Mouse (Mus musculus) granulocyte monocyte progenitor cell, adult 5-6 weeks (primary cell): ENCODE measurements around the gene Atp8b4. TPM values are rescaled to one million over a fixed set of nuclear protein-coding genes. Genes with fewer than 3 reads are reported as not detected.
A peak's percentile ranks its signal among the peaks of the same experiment; 100 is the strongest.
"Not testable (repeated sequence)": the region's sequence is repeated elsewhere in the genome, so short reads cannot be mapped to it uniquely, and the experiment has no call there.

ENCODE experiments used
- ATAC-seq: replicated peaks from 2 replicates; pipeline ENCODE4 v1.8.0; 2016; ENCODE audit warnings: mild to moderate bottlenecking, moderate TSS enrichment, inconsistent platforms; ENCODE audit not compliant: poor library complexity, severe bottlenecking
- total RNA-seq, 2 experiments: library from RNA; stranded (forward) in 1 of 2; stranded (reverse) in 1 of 2; fragments of 200-712, 200-1000 nt in 1 of 2; fragments of >200 nt in 1 of 2; fragmentation: Nextera tagmentation in 1 of 2; gene quantifications; 2 replicates each; pipeline ENCODE4 v1.2.3; 2014 to 2017

Atp8b4 gene
- total RNA-seq (2014; fragmentation: Nextera tagmentation): 230 and 261 TPM in 2 replicates
- 411 and 415 TPM in 2 replicates for total RNA-seq (2017)

- ATAC-seq: peak; percentile 21
Measured at GRCm38 (mm10) chr2:126500521-126500920, at the start of gene Atp8b4. TSS of gene Atp8b4 (minus strand) at chr2:126500674.

DNA sequence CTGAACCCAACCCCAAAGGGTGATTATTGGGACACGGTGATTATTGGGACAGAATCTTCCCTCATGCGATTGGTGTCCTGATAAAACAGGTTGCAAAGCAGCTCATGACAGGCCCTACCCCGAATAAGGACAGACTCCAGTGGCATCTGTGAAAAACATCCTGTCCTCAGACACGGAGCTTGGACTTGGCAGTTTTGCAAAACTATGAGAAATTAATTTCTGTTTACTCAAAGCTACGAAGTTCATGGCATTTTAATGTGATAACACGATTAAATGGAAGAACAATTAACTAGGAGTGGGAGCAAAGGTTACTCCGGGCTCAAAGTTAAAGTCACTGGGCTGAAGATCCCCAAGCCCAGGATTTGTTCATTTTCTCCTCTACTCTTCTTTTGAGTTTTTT is 49.2 kb upstream of the Atp8b4 start:
- no peak for ATAC-seq

DNA sequence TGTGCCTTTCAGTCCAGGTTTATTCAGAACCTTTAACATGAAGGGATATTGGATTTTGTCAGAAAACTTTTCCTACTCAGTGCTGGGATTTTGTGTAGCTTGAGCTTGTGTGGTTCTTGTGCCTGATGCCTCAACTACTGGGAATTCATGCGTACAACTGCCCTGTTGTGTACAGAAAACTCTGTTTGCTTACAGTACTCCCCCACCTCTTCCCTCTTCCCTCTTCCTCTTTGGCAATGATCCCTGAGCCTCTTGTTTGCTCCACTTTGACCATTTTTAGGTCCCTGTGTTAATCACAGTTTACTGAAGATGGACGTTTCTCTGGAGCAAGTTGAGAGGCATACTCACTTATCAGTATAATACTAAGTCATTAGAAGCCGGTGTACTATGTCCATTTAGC is 45.9 kb upstream of the Atp8b4 start:
- ATAC-seq: no peak

GRCm38 (mm10) chr2:126545297-126545696 is 44.8 kb upstream of the Atp8b4 start:
- ATAC-seq: no peak

DNA sequence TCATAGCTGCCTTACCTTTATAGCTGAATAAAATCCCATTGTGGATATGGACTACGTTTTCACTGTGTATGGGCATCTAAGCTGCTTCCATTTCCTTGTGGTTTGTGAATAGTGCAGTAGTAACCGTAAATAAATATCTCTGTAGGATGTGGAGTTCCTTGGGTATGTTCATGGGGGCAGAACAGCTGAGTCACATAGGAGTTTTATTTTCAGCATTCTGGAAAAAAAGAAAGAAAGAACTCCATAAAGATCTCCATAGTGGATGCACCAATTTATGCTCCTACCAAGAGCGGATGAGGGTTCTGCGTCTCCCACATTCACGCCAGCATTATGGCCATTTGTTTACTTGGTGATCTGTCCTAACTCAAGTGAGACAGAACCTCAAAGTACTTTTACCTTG is 41.7 kb upstream of the Atp8b4 start:
- no peak for ATAC-seq

DNA sequence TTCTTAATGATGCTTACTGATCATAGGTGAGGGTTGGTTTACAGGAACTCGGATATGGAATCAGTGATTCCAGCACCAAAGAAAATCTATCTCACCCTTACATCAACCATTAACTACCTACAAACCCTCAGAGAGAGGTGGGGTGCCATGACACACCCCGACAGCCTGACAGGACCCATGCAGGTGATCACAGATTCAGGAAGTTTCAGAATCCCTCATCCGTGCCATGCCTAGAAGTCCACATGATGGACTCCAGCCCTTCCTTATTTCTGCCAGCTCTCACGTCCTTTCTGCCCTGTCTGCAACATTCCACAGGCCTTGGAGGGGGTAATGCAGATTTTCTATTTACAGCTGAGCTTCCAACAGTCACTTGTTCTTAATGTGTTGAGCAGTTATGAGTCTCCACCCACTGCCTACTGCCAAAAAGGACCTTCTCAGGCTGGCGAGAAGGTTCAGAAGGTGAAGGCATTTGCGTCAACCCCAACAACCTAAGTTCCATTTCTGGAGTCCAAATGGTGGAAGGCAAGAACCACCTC is 40.0 kb upstream of the Atp8b4 start:
- ATAC-seq: no peak

- no peak for ATAC-seq
Measured at GRCm38 (mm10) chr2:126537654-126538053, 37.2 kb upstream of the Atp8b4 start.

- peak; percentile 81 for ATAC-seq
Measured at GRCm38 (mm10) chr2:126530581-126530980, 30.1 kb upstream of the Atp8b4 start.

DNA sequence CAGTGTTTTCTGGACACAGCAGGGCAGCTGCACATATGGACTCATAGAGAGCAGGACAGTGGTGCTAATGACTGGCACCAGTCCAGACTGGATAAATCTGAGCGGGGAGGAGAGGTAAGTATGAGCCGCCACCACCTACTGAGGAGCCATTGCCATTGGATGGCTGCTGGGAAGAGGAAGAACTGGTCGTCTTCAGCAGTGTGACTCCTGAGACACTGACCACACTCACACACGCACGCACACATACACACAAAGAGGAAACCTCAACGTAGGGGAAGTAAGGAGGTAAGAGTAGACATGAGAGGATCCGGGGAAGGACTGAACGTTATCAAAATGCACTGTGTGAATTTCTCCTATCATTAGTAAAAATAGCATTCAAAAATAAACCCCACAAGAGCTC is 27.0 kb upstream of the Atp8b4 start:
- peak; percentile 86 for ATAC-seq

DNA sequence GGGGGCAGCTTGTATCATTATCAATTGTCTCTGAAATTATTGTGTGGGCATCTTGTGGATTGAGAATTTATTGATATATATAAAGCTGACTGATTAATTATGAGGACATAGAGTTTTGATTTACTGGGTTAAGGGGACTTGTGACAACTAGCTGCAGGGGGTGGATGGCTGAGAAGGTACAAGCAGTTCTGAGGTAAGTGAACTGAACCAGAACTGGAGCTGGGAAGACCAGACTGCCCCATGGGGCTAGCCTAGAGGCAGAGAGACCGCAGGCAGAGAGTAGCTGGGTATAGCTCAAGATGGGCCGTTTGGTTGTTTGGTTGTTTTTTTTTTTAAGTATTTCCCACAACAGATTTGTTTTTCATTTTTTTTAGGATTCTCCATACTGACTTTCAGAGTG is 23.8 kb upstream of the Atp8b4 start:
- ATAC-seq: no peak

- not testable (repeated sequence) for ATAC-seq
Measured at GRCm38 (mm10) chr2:126523101-126523745, 22.7 kb upstream of the Atp8b4 start.

DNA sequence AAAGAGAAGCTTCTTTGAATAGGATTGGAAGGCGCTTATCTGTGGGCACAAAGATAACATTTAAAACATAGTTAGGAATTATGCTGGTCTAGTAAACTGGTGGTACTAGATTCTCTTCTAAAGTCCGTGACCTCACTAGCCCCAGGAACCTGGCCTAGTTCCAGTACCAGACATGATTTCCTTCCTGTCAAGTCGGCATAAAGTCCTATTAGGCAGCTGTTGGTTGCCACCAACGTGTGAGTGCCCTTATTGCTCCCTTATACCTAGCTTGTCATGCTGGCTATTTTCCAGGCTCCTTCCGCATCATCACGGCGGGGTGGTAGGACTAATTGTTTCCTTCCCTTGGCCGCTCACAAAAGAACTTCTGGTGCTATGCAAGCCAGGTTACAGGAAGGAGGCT is 21.6 kb upstream of the Atp8b4 start:
- ATAC-seq: no peak

DNA sequence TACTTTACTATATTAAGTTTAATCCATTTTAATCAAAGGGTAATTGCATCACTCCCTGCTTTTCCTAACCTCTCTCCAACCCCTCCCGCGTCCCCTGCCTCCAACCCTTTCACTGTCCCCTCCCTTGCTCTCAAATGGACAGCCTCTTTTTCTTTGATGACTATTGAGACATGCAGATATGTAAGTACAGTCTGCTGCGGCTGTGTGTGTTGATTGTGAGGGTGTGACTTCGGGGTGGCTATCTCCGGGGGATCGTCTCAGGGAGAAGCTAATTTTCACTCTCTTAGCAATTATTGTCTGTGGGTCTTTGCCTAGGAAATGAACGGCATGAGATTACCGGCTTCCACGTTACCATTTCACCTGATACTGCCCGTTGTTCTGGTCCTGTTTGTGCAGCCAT is 21.0 kb upstream of the Atp8b4 start:
- ATAC-seq: no peak

DNA sequence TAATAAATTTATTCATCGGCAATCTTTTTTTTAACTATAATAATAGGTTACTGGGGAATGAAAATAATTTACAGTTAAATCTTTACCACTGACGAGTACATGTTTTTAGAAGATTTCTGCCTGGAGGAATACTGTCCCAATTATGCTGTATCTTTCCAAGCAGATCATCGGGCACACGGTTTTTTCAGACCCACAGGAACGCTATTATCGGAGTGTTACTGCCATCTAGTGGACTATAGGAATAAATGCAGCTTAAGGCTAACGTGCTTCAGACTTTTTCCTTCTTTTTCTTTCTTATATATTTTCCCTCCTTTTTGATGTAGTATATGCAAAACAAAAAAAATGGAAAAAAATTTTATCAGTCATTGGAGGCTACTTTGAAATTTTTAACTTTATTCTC is 20.4 kb upstream of the Atp8b4 start:
- peak; percentile 72 for ATAC-seq

- ATAC-seq: peak; percentile 83
Measured at GRCm38 (mm10) chr2:126519872-126520581, 19.6 kb upstream of the Atp8b4 start.

- ATAC-seq: peak; percentile 89
Measured at GRCm38 (mm10) chr2:126515069-126515826, 14.8 kb upstream of the Atp8b4 start.

GRCm38 (mm10) chr2:126508228-126508627 is 7.8 kb upstream of the Atp8b4 start:
- ATAC-seq: peak; percentile 72

- peak; percentile 63 for ATAC-seq
Measured at GRCm38 (mm10) chr2:126507477-126507876, 7.0 kb upstream of the Atp8b4 start.

- ATAC-seq: no peak
Measured at GRCm38 (mm10) chr2:126505156-126505555, 4.7 kb upstream of the Atp8b4 start.

DNA sequence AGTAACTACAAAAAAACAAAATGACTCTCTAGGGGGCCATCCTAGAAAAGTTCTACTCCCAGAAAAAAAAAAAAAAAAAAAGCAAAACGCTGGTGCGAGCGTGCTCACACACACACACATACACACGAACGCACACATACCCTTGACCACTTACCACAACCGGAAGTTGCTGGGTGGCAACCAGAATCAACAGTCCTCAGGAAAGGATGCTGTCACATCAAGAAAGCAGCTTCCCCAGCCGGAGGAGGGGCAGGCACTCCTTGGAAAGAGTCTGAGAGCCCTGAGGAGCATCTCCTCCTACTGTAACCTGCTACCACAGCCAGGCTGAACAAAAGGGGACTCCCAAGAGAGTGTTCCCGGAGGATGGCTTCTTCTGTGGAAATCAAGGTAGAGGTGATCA is 744 bp downstream of the Atp8b4 start:
- peak; percentile 63 for ATAC-seq
